Mouse (Mus musculus) liver, embryonic 14.5 days (tissue): ENCODE results near the gene Ehhadh.

Experiments
- CTCF ChIP-seq: IDR thresholded peaks from 2 replicates; pipeline ENCODE4 v1.5.1; 2016; ENCODE audit warnings: antibody characterized with exemption, low read depth, control low read depth
- EP300 ChIP-seq: IDR thresholded peaks from 2 replicates; pipeline ENCODE4 v1.6.1; 2016; ENCODE audit warnings: antibody characterized with exemption, low read depth

DNA sequence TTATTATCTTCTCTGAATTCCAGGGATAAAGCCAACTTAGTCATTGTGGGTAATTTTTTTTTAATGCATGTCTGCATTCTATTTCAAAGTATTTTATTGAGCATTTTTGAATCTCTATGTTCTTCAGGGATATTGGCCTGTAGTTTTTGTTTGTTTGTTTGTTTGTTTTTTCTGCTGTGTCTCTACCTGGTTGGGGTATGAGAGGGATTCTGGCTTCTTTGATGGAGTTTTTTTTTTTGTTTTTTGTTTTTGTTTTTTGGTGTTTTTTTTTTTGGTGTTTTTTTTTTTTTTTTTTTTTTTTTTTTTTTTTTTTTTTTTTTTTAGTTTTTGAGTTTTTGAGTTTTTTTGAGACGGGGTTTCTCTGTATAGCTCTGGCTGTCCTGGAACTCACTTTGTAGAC is 52.0 kb downstream of the Ehhadh start:
- TF ChIP-seq CTCF (no peak), EP300 (no peak)
